ENCODE assay signal across 9 mouse cellular contexts in the genomic region with DNA sequence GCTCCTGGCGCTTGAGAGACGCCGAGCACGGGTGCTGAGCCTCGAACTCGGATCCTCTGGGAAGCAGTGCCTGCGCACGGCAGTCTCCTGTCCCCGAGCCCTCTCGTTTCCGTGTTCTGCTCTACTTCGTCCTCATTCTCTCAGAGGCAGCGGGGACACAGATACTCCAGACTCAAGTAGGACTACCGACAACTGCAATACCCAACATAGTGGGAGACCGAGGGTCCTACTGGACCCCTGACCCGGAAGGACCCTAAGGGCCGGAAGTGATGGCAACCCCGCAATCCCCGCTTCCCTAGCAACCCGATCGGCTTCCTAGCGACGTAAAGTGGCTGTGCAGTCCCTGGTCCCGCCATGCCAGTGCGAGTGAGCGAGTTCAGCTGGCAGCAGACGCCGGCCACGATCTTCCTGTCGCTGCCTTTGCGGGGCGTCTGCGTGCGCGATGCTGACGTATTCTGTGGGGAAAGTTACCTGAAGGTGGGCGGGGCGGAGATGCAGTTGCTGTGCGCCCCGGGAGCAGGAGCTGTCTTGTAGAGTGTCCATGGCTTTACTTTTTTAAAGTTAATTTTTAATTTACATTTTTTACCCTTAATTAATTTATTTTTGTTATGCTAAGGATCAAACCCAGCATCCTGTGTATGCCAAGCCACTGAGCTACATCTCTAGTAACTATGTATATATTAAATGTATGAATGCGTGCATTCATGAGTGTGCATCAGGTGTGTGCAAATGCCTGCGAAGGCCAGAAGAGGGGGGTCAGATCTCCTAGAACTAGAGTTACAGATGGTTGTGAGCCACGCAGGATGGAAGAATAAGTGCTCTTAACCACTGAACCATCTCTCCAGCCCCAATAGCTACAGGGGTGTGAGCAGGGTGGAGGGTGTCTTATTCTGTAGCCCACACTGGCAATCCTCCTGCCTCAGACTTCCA. TPM values are rescaled to one million over a fixed set of nuclear protein-coding genes. Genes with fewer than 3 reads are reported as not detected.
DNase-seq lines count a peak whose midpoint lies in the region; ATAC-seq and TF ChIP-seq lines count a peak whose summit lies in the region.
"Had no signal": no experiment of that assay in that cellular context is flagged by ENCODE, and none has a peak within 500 bp of the region (broad histone marks: within the 10 kb centered on the region; RNA-seq: fewer than 3 reads in every experiment).

A gene (plus strand): TSS at position 265 of the 930 bp plus-strand sequence.
A gene (plus strand): TSS at position 332 of the 930 bp plus-strand sequence.

- no peaks in the 10 kb centered on the region for H3K36me3 ChIP-seq in forebrain, embryonic 10.5 days (replicated peaks)
- no peaks in the 10 kb centered on the region for H3K36me3 ChIP-seq in heart, embryonic 15.5 days
- no peaks in the 10 kb centered on the region for H3K36me3 ChIP-seq in liver, embryonic 12.5 days
- H3K36me3 ChIP-seq in stomach, embryonic 14.5 days (ENCODE audit: control insufficient read depth, insufficient read depth, low read length), result no peaks in the 10 kb centered on the region

- H3K4me2 ChIP-seq in heart, embryonic 15.5 days, result peak within 1 kb of the TSS; percentile 75
- peak within 1 kb of the TSS; percentile 60 for H3K4me2 ChIP-seq in liver, embryonic 12.5 days
- peak within 1 kb of the TSS; percentile 66 for H3K4me2 ChIP-seq in stomach, embryonic 14.5 days (replicated peaks; ENCODE audit: low read depth, low read length)

- peak within 1 kb of the TSS; percentile 78 for H3K4me3 ChIP-seq in forebrain, embryonic 10.5 days
- peak within 1 kb of the TSS; percentile 70 for H3K4me3 ChIP-seq in heart, embryonic 15.5 days
- peak within 1 kb of the TSS; percentile 63 for H3K4me3 ChIP-seq in liver, embryonic 12.5 days
- H3K4me3 ChIP-seq in stomach, embryonic 14.5 days (ENCODE audit: low read depth, low read length), result peak within 1 kb of the TSS; percentile 46

- peak; percentile 27; the same call in 1 of the 2 replicates for TF ChIP-seq CTCF in brain, embryonic 14.5 days (IDR thresholded peaks at IDR 0.05; ENCODE audit: borderline replicate concordance, extremely low read depth, insufficient read depth, insufficient read length)

- DNase-seq in B cell, adult 2 months, result peak; percentile 84 to 86
- peak; percentile 95 for DNase-seq in brain, embryonic 14.5 days (ENCODE audit: low read depth)
- peak; percentile 88 for DNase-seq in forebrain, embryonic 10.5 days (ENCODE audit: extremely low spot score, low spot score)
- peak; percentile 87 for DNase-seq in kidney, postnatal 14 days
- peak; percentile 79 to 86 for DNase-seq in natural killer cell, adult 2 months (ENCODE audit: low spot score in 2 of 2)

- H3K27ac ChIP-seq in forebrain, embryonic 10.5 days, result peak within 1 kb of the TSS; percentile 78
- peak within 1 kb of the TSS; percentile 25 for H3K27ac ChIP-seq in heart, embryonic 15.5 days
- peak within 1 kb of the TSS; percentile 22; the same call in 1 of the 2 replicates for H3K27ac ChIP-seq in liver, embryonic 12.5 days
- H3K27ac ChIP-seq in stomach, embryonic 14.5 days (ENCODE audit: low read length), result peak within 1 kb of the TSS; percentile 48; the same call in 1 of the 2 replicates

- no peaks in the 10 kb centered on the region for H3K9me3 ChIP-seq in forebrain, embryonic 10.5 days
- no peaks in the 10 kb centered on the region for H3K9me3 ChIP-seq in heart, embryonic 15.5 days (replicated peaks)
- H3K9me3 ChIP-seq in liver, embryonic 12.5 days (replicated peaks), result no peaks in the 10 kb centered on the region
- no peaks in the 10 kb centered on the region for H3K9me3 ChIP-seq in stomach, embryonic 14.5 days (ENCODE audit: control insufficient read depth, low read depth, low read length)

- H3K9ac ChIP-seq in heart, embryonic 15.5 days, result peak within 1 kb of the TSS; percentile 56
- peak within 1 kb of the TSS; percentile 54 for H3K9ac ChIP-seq in liver, embryonic 12.5 days
- H3K9ac ChIP-seq in stomach, embryonic 14.5 days (replicated peaks; ENCODE audit: low read depth, low read length), result peak within 1 kb of the TSS; percentile 48

- TF ChIP-seq POLR2A in brain, embryonic 14.5 days (IDR thresholded peaks at IDR 0.05; ENCODE audit: borderline replicate concordance, extremely low read depth, insufficient read depth, insufficient read length, poor library complexity, severe bottlenecking), result peak; percentile 50; the same call in 1 of the 2 replicates

- no peaks in the 10 kb centered on the region for H3K27me3 ChIP-seq in forebrain, embryonic 10.5 days (ENCODE audit: poor library complexity, severe bottlenecking)
- H3K27me3 ChIP-seq in heart, embryonic 15.5 days, result no peaks in the 10 kb centered on the region
- H3K27me3 ChIP-seq in liver, embryonic 12.5 days (replicated peaks), result no peaks in the 10 kb centered on the region
- H3K27me3 ChIP-seq in stomach, embryonic 14.5 days (ENCODE audit: control insufficient read depth, insufficient read depth, low read length), result no peaks in the 10 kb centered on the region

- H3K4me1 ChIP-seq in forebrain, embryonic 10.5 days, result peaks cover 15% of the 10 kb centered on the region
- H3K4me1 ChIP-seq in heart, embryonic 15.5 days (replicated peaks), result peaks cover 6% of the 10 kb centered on the region
- H3K4me1 ChIP-seq in liver, embryonic 12.5 days, result peaks cover 16% of the 10 kb centered on the region
- H3K4me1 ChIP-seq in stomach, embryonic 14.5 days (ENCODE audit: control insufficient read depth, insufficient read depth, low read length), result no peaks in the 10 kb centered on the region

- 2% methylated on average over 43 of the region's 43 CpGs for WGBS in forebrain, embryonic 10.5 days
- 2% methylated on average over 43 of the region's 43 CpGs for WGBS in heart, embryonic 15.5 days
- WGBS in liver, embryonic 12.5 days (ENCODE audit: insufficient replicate concordance), result 2% methylated on average over 43 of the region's 43 CpGs
- WGBS in stomach, embryonic 14.5 days, result 2% methylated on average over 43 of the region's 43 CpGs

- peak; percentile 75 for ATAC-seq in heart, embryonic 15.5 days (replicated peaks; ENCODE audit: insufficient number of reproducible peaks, insufficient read depth, low FRiP score, low read depth)
- ATAC-seq in liver, embryonic 12.5 days, result peak; percentile 78
- ATAC-seq in stomach, embryonic 14.5 days (ENCODE audit: insufficient number of reproducible peaks, insufficient read depth, low FRiP score, low read depth), result peak; percentile 87

RNA-seq across cellular contexts. Expression of the first gene that starts in this region (rescaled TPM):
- polyA plus RNA-seq in brain, embryonic 14.5 days (2012; rRNA removed), result 2.0 TPM in 2 replicates
- polyA plus RNA-seq in forebrain, embryonic 10.5 days (2016; fragmentation: Nextera tagmentation; extraction: Ambion mirVana), result 1.5 and 1.8 TPM in 2 replicates
- 0.58 and 0.85 TPM in 2 replicates for polyA plus RNA-seq in heart, embryonic 15.5 days (2015; fragmentation: Nextera tagmentation; extraction: Ambion mirVana)
- 0.10 and 0.37 TPM in 2 replicates for polyA plus RNA-seq in liver, embryonic 12.5 days (2016; fragmentation: Nextera tagmentation; extraction: Ambion mirVana)
- 0.85 and 1.7 TPM in 2 replicates for polyA plus RNA-seq in stomach, embryonic 14.5 days (2014; fragmentation: Nextera tagmentation; extraction: Ambion mirVana)

RNA-seq across cellular contexts. Expression of the second gene that starts in this region (rescaled TPM):
- polyA plus RNA-seq in brain, embryonic 14.5 days (2012; rRNA removed), result not detected in 2 replicates
- polyA plus RNA-seq in forebrain, embryonic 10.5 days (2016; fragmentation: Nextera tagmentation; extraction: Ambion mirVana), result not detected in 2 replicates
- not detected in 2 replicates for polyA plus RNA-seq in heart, embryonic 15.5 days (2015; fragmentation: Nextera tagmentation; extraction: Ambion mirVana)
- 0.13 TPM in 1 of 2 replicates, not detected in the other for polyA plus RNA-seq in liver, embryonic 12.5 days (2016; fragmentation: Nextera tagmentation; extraction: Ambion mirVana)
- not detected in 2 replicates for polyA plus RNA-seq in stomach, embryonic 14.5 days (2014; fragmentation: Nextera tagmentation; extraction: Ambion mirVana)
- polyA plus RNA-seq: C2C12 had no signal

Comparison
In these comparisons a context has a peak if more than half of its experiments do, and no peak if none do; other contexts are left out.
1. Peak in every context shown above with its lines: DNase-seq, ATAC-seq, H3K4me3 ChIP-seq and H3K27ac ChIP-seq.
2. Peak in ATAC-seq, H3K4me3 ChIP-seq, H3K27ac ChIP-seq, H3K9ac ChIP-seq and H3K4me2 ChIP-seq in heart, embryonic 15.5 days; RNA of the genes that start here not detected or under 1 TPM.
3. Peak in ATAC-seq, H3K4me3 ChIP-seq, H3K27ac ChIP-seq, H3K9ac ChIP-seq and H3K4me2 ChIP-seq in liver, embryonic 12.5 days; RNA of the genes that start here not detected or under 1 TPM.
4. H3K27ac ChIP-seq: peak in every context shown above with its lines; median percentile 78 in forebrain, embryonic 10.5 days; 48 in stomach, embryonic 14.5 days; 25 in heart, embryonic 15.5 days; 22 in liver, embryonic 12.5 days.